Mouse (Mus musculus): ENCODE measurements around the gene Bag2.

GRCm38 (mm10) chr1:33724516-33724915 is 33.1 kb downstream of the Bag2 start:
- TF ChIP-seq POLR2A (IDR thresholded peaks at IDR 0.05; ENCODE audit: extremely low read depth, insufficient read depth, low read length) (no peak), CTCF (IDR thresholded peaks at IDR 0.05; ENCODE audit: extremely low read depth, insufficient read depth, low read length) (no peak)
